Mouse (Mus musculus) stomach, postnatal 0 days (tissue): ENCODE data around the gene Zfp53.

Experiments used
- CTCF ChIP-seq: IDR thresholded peaks from 2 replicates; pipeline ENCODE4 v1.5.1; 2016; ENCODE audit warnings: antibody characterized with exemption, low read depth, mild to moderate bottlenecking, moderate library complexity
- EP300 ChIP-seq: optimal IDR thresholded peaks from 2 replicates; pipeline ENCODE3; 2016; ENCODE audit warnings: antibody characterized with exemption

DNA sequence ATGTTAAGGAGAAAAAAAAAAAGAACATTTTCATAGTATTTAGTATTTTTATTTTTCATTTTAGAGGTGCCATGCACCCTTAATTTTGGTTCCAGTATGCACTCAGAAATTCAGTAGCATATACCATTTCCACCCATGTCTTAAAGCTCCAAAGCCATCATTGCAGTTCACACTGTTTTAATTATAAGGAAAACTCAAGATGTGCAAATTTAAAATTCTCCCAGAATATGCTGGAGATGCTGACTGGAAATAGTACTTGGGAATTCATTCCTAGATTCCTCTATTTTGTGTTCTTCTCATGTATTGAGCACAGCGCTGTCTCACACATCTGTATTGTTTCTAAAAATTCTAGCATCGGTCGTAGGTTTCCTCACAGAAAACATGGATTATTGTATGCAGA lies 17.5 kb downstream of the Zfp53 start:
- TF ChIP-seq CTCF, result no peak
- TF ChIP-seq EP300, result no peak
